Mouse (Mus musculus): ENCODE measurements around the gene Eef1b2.

- TF ChIP-seq POLR2A (IDR thresholded peaks at IDR 0.05; ENCODE audit: low read depth, low read length) (no peak), CTCF (conservative IDR thresholded peaks at IDR 0.05; ENCODE audit: insufficient read depth, insufficient read length, low read depth, low read length) (no peak)
Measured at GRCm38 (mm10) chr1:63130883-63131282, 45.7 kb upstream of the Eef1b2 start.

Measured in kidney, adult 2 months (tissue).